Mouse (Mus musculus) neural tube, embryonic 13.5 days (tissue): ENCODE results near the gene Gm3448. TPM values are rescaled to one million over a fixed set of nuclear protein-coding genes. Genes with fewer than 3 reads are reported as not detected.
"Not testable (repeated sequence)": the region's sequence is repeated elsewhere in the genome, so short reads cannot be mapped to it uniquely, and the experiment has no call there.

Experiments used
- ATAC-seq: fragments of 200-750 bp; cut with Nextera tagmentation; 2 replicates; pipeline ENCODE4 v1.8.0; 2017; ENCODE audit warnings: low read depth, mild to moderate bottlenecking, moderate TSS enrichment, moderate library complexity
- H3K27ac ChIP-seq: fragments of 300-500 bp; sonication (generic); replicated peaks from 2 replicates; pipeline ENCODE4 v1.5.1; 2015; ENCODE audit warnings: moderate library complexity, mild to moderate bottlenecking, inconsistent platforms
- H3K27me3 ChIP-seq: fragments of 300-500 bp; sonication (generic); 2 replicates; pipeline ENCODE4 v1.6.1; 2015; ENCODE audit warnings: mild to moderate bottlenecking, inconsistent platforms
- H3K36me3 ChIP-seq: fragments of 300-500 bp; sonication (generic); 2 replicates; pipeline ENCODE4 v1.6.1; 2015; ENCODE audit warnings: mild to moderate bottlenecking, inconsistent platforms
- H3K4me1 ChIP-seq: fragments of 300-500 bp; sonication (generic); replicated peaks from 2 replicates; pipeline ENCODE4 v1.6.1; 2015; ENCODE audit warnings: inconsistent platforms
- H3K4me2 ChIP-seq: fragments of 300-500 bp; sonication (generic); 2 replicates; pipeline ENCODE4 v1.6.1; 2015; ENCODE audit warnings: inconsistent platforms, mild to moderate bottlenecking, moderate library complexity
- H3K4me3 ChIP-seq: fragments of 300-500 bp; sonication (generic); 2 replicates; pipeline ENCODE4 v1.5.1; 2015; ENCODE audit warnings: mild to moderate bottlenecking, inconsistent platforms
- H3K9ac ChIP-seq: fragments of 300-500 bp; sonication (generic); 2 replicates; pipeline ENCODE4 v1.6.1; 2015; ENCODE audit warnings: moderate library complexity, mild to moderate bottlenecking, inconsistent platforms
- H3K9me3 ChIP-seq: fragments of 300-500 bp; sonication (generic); 2 replicates; pipeline ENCODE4 v1.6.1; 2016; ENCODE audit warnings: inconsistent platforms
- WGBS: fragments of 180-500 bp; shearing (Covaris S2); methylation state at CpG from one replicate; pipeline ENCODE4 v1.1.7; 2015; 5-methylcytosine and 5-hydroxymethylcytosine counted together
- polyA plus RNA-seq: library from polyadenylated mRNA; unstranded; fragments of >200 nt; fragmentation: Nextera tagmentation; extraction: Ambion mirVana; gene quantifications from 2 replicates; pipeline ENCODE4 v1.2.1, GENCODE M21; 2015

Gene Gm3448
- polyA plus RNA-seq, 1 experiment from 2014 or later = 3.4 TPM

DNA sequence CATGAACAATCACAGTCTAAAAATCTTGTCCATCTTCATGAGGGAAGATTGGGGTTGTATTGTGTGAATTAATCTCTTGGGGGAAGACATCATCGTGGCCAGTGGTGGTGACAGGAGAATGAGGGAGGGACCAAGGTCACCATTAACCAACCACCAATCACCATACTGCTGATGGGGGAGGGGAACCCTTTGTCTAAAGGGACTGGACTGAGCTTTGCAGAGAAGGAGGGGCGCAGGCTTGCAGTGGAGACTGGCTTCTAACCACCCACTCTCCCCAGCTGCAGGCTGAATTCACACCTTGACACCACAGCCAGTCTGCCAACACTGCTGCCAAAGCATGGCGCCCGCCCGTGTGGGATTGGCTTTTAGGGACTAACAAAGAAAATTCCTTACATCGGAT lies 24.7 kb upstream of the Gm3448 start:
- Histone ChIP-seq H3K27me3 (0 out of 2 replicates have a peak, but pooled peaks cover 4% of the 10 kb centered on the region), H3K27ac (peak overlapping the region; percentile 74), H3K36me3 (peaks cover 40% of the 10 kb centered on the region), H3K9ac (peak overlapping the region; percentile 51), H3K9me3 (no peaks in the 10 kb centered on the region), H3K4me2 (peak overlapping the region; percentile 46), H3K4me3 (peak overlapping the region; percentile 17; the same call in 1 of the 2 replicates), H3K4me1 (peaks cover 14% of the 10 kb centered on the region)
- peak; percentile 90 for ATAC-seq
- 14% methylated on average over 6 of the region's 6 CpGs for WGBS

GRCm38 (mm10) chr17:15065391-15066024 lies 24.2 kb upstream of the Gm3448 start:
- Histone ChIP-seq H3K9me3 (no peaks in the 10 kb centered on the region), H3K4me2 (peak overlapping the region; percentile 46), H3K4me1 (peaks cover 14% of the 10 kb centered on the region), H3K36me3 (peaks cover 45% of the 10 kb centered on the region), H3K27ac (peak overlapping the region; percentile 74), H3K9ac (peak overlapping the region; percentile 51), H3K4me3 (peak overlapping the region; percentile 17; the same call in 1 of the 2 replicates), H3K27me3 (0 out of 2 replicates have a peak, but pooled peaks cover 4% of the 10 kb centered on the region)
- 41% methylated on average over 13 of the region's 13 CpGs for WGBS
- ATAC-seq = peak; percentile 88

DNA sequence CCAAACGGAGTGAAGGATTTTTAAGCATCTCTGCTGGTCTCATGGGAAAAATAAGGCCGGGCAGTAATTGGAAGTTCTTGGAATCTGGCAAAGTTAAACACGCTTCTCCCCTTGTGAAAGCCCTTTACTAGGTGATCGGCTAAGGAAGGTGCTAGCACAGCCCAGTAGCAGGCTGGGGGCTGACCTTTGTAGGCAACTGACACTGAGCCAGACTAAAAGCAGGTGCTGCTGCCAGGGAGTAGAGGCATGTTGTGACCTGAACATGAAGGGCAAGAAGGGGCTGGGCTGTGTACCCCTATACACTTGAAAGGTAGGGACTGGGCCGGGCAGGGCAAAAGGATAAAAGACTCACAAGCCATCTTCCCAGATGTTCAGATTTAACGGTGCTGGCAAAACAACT lies 19.0 kb upstream of the Gm3448 start:
- 89% methylated on average over 6 of the region's 6 CpGs for WGBS
- no peaks in the 10 kb centered on the region for H3K9me3 ChIP-seq
- ATAC-seq = no peak
- H3K4me2 ChIP-seq = no peak overlapping the region
- H3K27ac ChIP-seq = no peak overlapping the region
- no peaks in the 10 kb centered on the region for H3K27me3 ChIP-seq
- peaks cover 90% of the 10 kb centered on the region for H3K36me3 ChIP-seq
- no peak overlapping the region for H3K4me3 ChIP-seq
- no peak overlapping the region for H3K9ac ChIP-seq
- H3K4me1 ChIP-seq = no peaks in the 10 kb centered on the region

- H3K36me3 ChIP-seq = peaks cover 92% of the 10 kb centered on the region
- 94% methylated on average over 14 of the region's 14 CpGs for WGBS
- H3K9me3 ChIP-seq = no peaks in the 10 kb centered on the region
- no peaks in the 10 kb centered on the region for H3K4me1 ChIP-seq
- no peak overlapping the region for H3K9ac ChIP-seq
- H3K4me3 ChIP-seq = no peak overlapping the region
- no peak overlapping the region for H3K4me2 ChIP-seq
- no peaks in the 10 kb centered on the region for H3K27me3 ChIP-seq
- ATAC-seq = no peak
- no peak overlapping the region for H3K27ac ChIP-seq
These were observed 18.3 kb upstream of the Gm3448 start for GRCm38 (mm10) chr17:15059646-15060045.

GRCm38 (mm10) chr17:15058161-15058591 lies 16.8 kb upstream of the Gm3448 start:
- H3K4me3 ChIP-seq = no peak overlapping the region
- peaks cover 78% of the 10 kb centered on the region for H3K36me3 ChIP-seq
- H3K4me1 ChIP-seq = no peaks in the 10 kb centered on the region
- WGBS = 90% methylated on average over 5 of the region's 5 CpGs
- no peak overlapping the region for H3K4me2 ChIP-seq
- H3K27me3 ChIP-seq = no peaks in the 10 kb centered on the region
- no peak overlapping the region for H3K27ac ChIP-seq
- H3K9ac ChIP-seq = no peak overlapping the region
- ATAC-seq = no peak
- H3K9me3 ChIP-seq = no peaks in the 10 kb centered on the region

- Histone ChIP-seq H3K36me3 (peaks cover 56% of the 10 kb centered on the region), H3K9me3 (no peaks in the 10 kb centered on the region), H3K4me2 (no peak overlapping the region), H3K4me3 (no peak overlapping the region), H3K27me3 (no peaks in the 10 kb centered on the region), H3K27ac (no peak overlapping the region), H3K9ac (no peak overlapping the region), H3K4me1 (no peaks in the 10 kb centered on the region)
- no peak for ATAC-seq
- WGBS = 87% methylated on average over 4 of the region's 4 CpGs
These were observed 14.6 kb upstream of the Gm3448 start for GRCm38 (mm10) chr17:15055925-15056324.

DNA sequence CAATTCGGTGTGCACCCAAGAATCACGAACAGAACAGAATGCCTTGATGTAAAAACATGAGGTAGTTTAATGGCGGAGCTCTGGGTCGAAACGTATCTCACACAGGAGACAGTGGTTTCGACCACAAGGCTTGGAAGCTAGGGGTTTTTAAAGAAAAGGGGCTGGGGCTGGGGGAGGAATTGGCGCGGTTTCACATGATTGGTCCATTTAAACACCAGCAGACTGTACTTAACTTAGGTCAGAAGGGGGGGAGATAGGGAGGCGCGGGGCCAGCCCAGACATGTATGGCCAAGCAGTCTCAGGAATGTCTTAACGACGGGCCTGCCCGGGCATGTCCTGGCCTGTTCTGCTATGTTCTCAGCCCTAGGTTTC lies 12.5 kb upstream of the Gm3448 start:
- H3K4me3 ChIP-seq, H3K9me3 ChIP-seq, H3K9ac ChIP-seq, H3K27me3 ChIP-seq, H3K4me2 ChIP-seq, H3K4me1 ChIP-seq, H3K27ac ChIP-seq, ATAC-seq: not testable (repeated sequence)
- WGBS = 90% methylated on average over 13 of the region's 13 CpGs
- H3K36me3 ChIP-seq = peaks cover 36% of the 10 kb centered on the region

GRCm38 (mm10) chr17:15053183-15053828 lies 12.0 kb upstream of the Gm3448 start:
- not testable (repeated sequence) for H3K27me3 ChIP-seq, H3K9ac ChIP-seq, ATAC-seq, H3K27ac ChIP-seq, H3K9me3 ChIP-seq, H3K4me1 ChIP-seq, H3K4me2 ChIP-seq, H3K4me3 ChIP-seq
- WGBS = 96% methylated on average over 5 of the region's 8 CpGs
- peaks cover 30% of the 10 kb centered on the region for H3K36me3 ChIP-seq

GRCm38 (mm10) chr17:15052766-15053165 lies 11.4 kb upstream of the Gm3448 start:
- not testable (repeated sequence) for H3K27ac ChIP-seq, H3K9ac ChIP-seq, H3K4me3 ChIP-seq, H3K27me3 ChIP-seq, H3K9me3 ChIP-seq, H3K4me2 ChIP-seq, H3K4me1 ChIP-seq
- 64% methylated on average over 1 of the region's 1 CpGs for WGBS
- peaks cover 25% of the 10 kb centered on the region for H3K36me3 ChIP-seq
- ATAC-seq = peak; percentile 36; the same call in 1 of the 2 replicates

DNA sequence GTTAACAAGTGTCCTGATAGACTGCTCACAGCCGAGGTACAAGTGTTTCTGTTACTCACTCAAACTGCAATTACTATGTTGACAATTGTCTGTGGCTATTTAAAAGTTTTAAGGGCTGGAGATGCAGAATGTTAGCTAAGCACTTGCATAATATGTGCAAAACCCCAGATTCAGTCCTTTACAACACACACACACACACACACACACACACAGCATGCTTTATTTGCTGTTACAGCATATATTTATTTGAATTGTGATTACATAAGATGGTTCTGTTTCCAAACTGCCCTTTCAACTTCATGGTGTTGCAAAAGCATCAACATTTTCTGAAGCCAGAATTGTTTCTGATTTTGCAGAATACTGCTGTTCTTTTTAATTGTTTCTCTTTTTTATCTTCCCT lies 9.0 kb upstream of the Gm3448 start:
- not testable (repeated sequence) for H3K36me3 ChIP-seq, H3K9ac ChIP-seq, H3K27ac ChIP-seq, H3K4me1 ChIP-seq, H3K9me3 ChIP-seq, ATAC-seq, H3K27me3 ChIP-seq, H3K4me2 ChIP-seq, H3K4me3 ChIP-seq
- no CpG with 5 or more reads among the region's 1 CpGs for WGBS

GRCm38 (mm10) chr17:15040455-15040854 lies 882 bp downstream of the Gm3448 start:
- H3K4me2 ChIP-seq, H3K9me3 ChIP-seq, H3K27ac ChIP-seq, H3K36me3 ChIP-seq, H3K9ac ChIP-seq, H3K4me1 ChIP-seq, H3K4me3 ChIP-seq, ATAC-seq, H3K27me3 ChIP-seq: not testable (repeated sequence)
- WGBS = no CpG with 5 or more reads among the region's 3 CpGs

GRCm38 (mm10) chr17:15031414-15031813 lies 9.9 kb downstream of the Gm3448 start:
- WGBS = no CpG with 5 or more reads among the region's 4 CpGs
- H3K4me2 ChIP-seq, H3K27me3 ChIP-seq, H3K4me1 ChIP-seq, H3K27ac ChIP-seq, H3K9me3 ChIP-seq, H3K36me3 ChIP-seq, ATAC-seq, H3K4me3 ChIP-seq, H3K9ac ChIP-seq: not testable (repeated sequence)

DNA sequence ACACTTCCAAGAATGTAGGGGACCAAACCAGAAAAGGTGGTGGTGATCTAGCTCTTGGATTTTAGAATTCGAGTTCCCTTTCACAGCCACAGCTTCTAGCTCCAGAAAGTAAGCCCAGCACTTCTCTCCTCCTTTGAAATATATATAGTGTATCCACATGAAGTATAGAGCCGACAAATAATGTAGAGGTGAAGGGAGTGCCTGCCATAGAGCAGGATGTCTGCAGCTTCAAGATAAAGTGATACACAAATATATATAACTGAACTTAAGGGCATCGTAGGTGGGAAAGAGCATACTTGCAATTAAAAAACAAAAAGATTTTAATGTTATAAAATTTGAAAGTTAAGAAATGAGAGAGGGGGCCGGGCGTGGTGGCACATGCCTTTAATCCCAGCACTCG lies 15.8 kb downstream of the Gm3448 start:
- not testable (repeated sequence) for H3K36me3 ChIP-seq, H3K27ac ChIP-seq, H3K4me3 ChIP-seq, H3K4me2 ChIP-seq, ATAC-seq, H3K27me3 ChIP-seq, H3K9ac ChIP-seq, H3K4me1 ChIP-seq, H3K9me3 ChIP-seq
- WGBS = no CpG with 5 or more reads among the region's 6 CpGs
